Mouse (Mus musculus) testis, postnatal 14 days (tissue): Measurements from ENCODE around the gene Smim24.

ENCODE experiments used
- DNase-seq: peaks from one replicate; pipeline ENCODE4 v3.0.0; 2021; ENCODE audit warnings: low spot score

Gene Smim24

DNA sequence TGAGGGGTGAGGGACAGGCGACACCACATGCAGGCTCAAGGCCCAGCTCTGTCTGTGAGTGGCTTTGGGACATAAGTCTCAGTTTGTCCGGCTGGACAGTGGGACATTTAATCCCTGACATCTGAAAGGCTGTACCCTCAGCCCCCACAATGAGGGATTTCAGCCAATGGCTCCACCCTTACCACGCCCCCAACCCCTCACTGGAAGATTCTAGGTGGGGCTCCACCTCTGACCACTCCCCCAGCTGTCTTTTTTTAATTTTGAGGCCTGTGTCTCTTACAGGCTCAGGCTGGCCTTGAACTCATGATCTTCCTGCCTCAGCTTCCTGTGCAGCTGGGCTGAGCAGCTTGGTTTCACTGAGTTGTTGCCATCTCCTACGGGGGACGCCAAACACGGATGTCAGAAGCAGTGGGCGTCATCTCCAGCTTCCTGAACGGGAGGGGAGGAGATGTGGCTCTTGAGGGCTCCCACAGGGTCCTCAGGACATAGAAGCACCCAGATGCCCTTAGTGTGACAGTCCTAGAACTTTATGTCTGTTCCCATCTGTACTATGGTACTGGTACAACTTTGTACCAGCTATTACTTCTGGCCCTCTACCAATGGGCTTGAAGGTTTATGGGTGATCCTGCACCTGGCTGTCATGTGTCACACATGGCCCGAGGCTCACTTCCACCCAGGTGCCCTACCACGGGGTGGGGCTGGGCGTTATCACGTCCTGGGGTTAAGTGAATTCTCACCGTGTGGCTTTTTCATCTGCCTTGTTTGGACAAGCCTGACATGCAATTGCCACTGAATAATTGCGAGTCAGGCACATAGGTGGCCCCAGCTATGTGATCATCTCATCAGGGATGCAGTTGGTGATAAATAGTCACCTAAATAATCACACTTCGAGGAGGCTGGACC is 41.8 kb downstream of the Smim24 start:
- DNase-seq: peak; percentile 55

DNA sequence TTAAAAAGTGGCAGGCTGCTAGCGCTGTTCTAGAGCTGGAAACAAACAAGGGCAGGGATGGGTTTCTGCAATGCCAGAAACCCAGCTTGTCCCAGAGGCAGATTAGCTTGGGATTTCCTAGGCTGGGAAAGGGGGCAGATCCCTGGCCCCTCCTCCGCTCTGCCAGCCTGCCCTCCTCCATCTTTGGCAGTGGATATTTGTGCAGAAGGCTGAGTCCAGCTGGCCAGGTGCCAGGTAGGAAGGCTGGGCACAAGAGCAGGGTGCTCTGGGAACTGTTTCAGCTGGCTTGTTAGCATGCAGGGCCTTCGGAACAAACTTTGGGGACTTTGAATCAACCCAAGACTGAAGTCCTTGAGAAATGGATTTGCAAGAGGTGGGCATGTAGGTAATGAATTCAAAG is 42.6 kb downstream of the Smim24 start:
- DNase-seq: peak; percentile 81

DNA sequence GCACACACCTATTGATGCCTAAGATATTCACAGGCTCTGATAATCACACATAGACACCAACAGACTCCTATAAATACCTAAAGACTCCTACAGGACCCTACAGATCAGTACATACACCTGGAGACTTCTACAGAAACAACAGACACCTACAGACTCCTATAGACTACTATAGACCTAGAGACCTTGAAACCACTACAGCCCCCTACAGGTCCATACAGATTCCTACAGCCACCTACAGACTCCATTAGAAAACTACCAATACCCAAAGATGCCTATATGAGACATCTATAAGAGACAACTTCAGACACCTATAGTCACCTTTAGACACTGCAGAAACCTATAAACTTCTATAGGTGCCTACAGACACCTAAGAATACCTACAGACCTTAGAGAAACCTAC is 48.2 kb downstream of the Smim24 start:
- DNase-seq: no peak
